Mouse (Mus musculus) cortical plate, adult 2 months (tissue): Measurements from ENCODE around the gene Selenof. TPM values are rescaled to one million over a fixed set of nuclear protein-coding genes. Genes with fewer than 3 reads are reported as not detected.

Source experiments
- H3K27ac ChIP-seq: fragments of 200-500 bp; 2 replicates; pipeline ENCODE4 v1.5.1; 2012; ENCODE audit warnings: low read length, control low read depth, inconsistent platforms; ENCODE audit not compliant: insufficient read depth
- H3K4me1 ChIP-seq: fragments of 200-500 bp; 2 replicates; pipeline ENCODE4 v1.6.1; 2011; ENCODE audit warnings: low read length; ENCODE audit not compliant: control insufficient read depth, insufficient read depth
- H3K4me3 ChIP-seq: fragments of 200-500 bp; 2 replicates; pipeline ENCODE4 v1.5.1; 2011; ENCODE audit warnings: mild to moderate bottlenecking, low read length, control low read depth; ENCODE audit not compliant: insufficient read depth
- CTCF ChIP-seq: fragments of 200-500 bp; IDR thresholded peaks from 2 replicates; pipeline ENCODE4 v1.5.1; 2011; ENCODE audit warnings: mild to moderate bottlenecking, control low read depth, low read length; ENCODE audit not compliant: insufficient read depth; ENCODE audit errors: extremely low read depth
- POLR2A ChIP-seq: fragments of 200-500 bp; IDR thresholded peaks from 2 replicates; pipeline ENCODE4 v1.6.1; 2011; ENCODE audit warnings: mild to moderate bottlenecking, low read length, control low read depth; ENCODE audit not compliant: insufficient read depth; ENCODE audit errors: extremely low read depth
- polyA plus RNA-seq: library from polyadenylated mRNA; depleted of rRNA; stranded (reverse); fragments of >200 nt; gene quantifications from 2 replicates; pipeline ENCODE4 v1.2.3, GENCODE M21; 2012

Selenof gene
- polyA plus RNA-seq, 1 experiment: 279 TPM

GRCm38 (mm10) chr3:144561511-144562250, 8.4 kb upstream of the Selenof start:
- Histone ChIP-seq H3K4me1 (peaks cover 2% of the 10 kb centered on the region; the same call in 1 of the 2 replicates), H3K27ac (no peak overlapping the region), H3K4me3 (no peak overlapping the region)
- no peak for TF ChIP-seq POLR2A
- TF ChIP-seq CTCF: no peak

- Histone ChIP-seq H3K27ac (no peak overlapping the region), H3K4me3 (no peak overlapping the region), H3K4me1 (peaks cover 2% of the 10 kb centered on the region)
- TF ChIP-seq POLR2A: no peak
- TF ChIP-seq CTCF: no peak
Measured at GRCm38 (mm10) chr3:144563916-144564315, 6.2 kb upstream of the Selenof start.

- Histone ChIP-seq H3K4me1 (peaks cover 2% of the 10 kb centered on the region), H3K4me3 (no peak overlapping the region), H3K27ac (no peak overlapping the region)
- TF ChIP-seq CTCF: no peak
- no peak for TF ChIP-seq POLR2A
Measured at GRCm38 (mm10) chr3:144565212-144565611, 4.9 kb upstream of the Selenof start.

GRCm38 (mm10) chr3:144568861-144569361, 1.2 kb upstream of the Selenof start:
- Histone ChIP-seq H3K27ac (0 out of 2 replicates have a peak overlapping the region, but pooled peaks have one; percentile 22), H3K4me1 (peaks cover 5% of the 10 kb centered on the region), H3K4me3 (peak overlapping the region; percentile 72)
- TF ChIP-seq POLR2A (no peak), CTCF (no peak)

GRCm38 (mm10) chr3:144569401-144569971, 618 bp upstream of the Selenof start:
- Histone ChIP-seq H3K27ac (peak overlapping the region; percentile 22; the same call in 1 of the 2 replicates), H3K4me3 (peak overlapping the region; percentile 72), H3K4me1 (peaks cover 5% of the 10 kb centered on the region)
- TF ChIP-seq CTCF: no peak
- no peak for TF ChIP-seq POLR2A

- peak overlapping the region; percentile 96 for H3K27ac ChIP-seq
- TF ChIP-seq POLR2A: no peak
- TF ChIP-seq CTCF: no peak
- peaks cover 5% of the 10 kb centered on the region for H3K4me1 ChIP-seq
- H3K4me3 ChIP-seq: peak overlapping the region; percentile 65
Measured at GRCm38 (mm10) chr3:144570816-144571487, 848 bp downstream of the Selenof start.

GRCm38 (mm10) chr3:144574256-144574655, 4.2 kb downstream of the Selenof start:
- Histone ChIP-seq H3K4me3 (no peak overlapping the region), H3K27ac (no peak overlapping the region), H3K4me1 (peaks cover 5% of the 10 kb centered on the region)
- no peak for TF ChIP-seq CTCF
- no peak for TF ChIP-seq POLR2A

- H3K4me3 ChIP-seq: no peak overlapping the region
- TF ChIP-seq POLR2A: no peak
- no peak for TF ChIP-seq CTCF
- no peak overlapping the region for H3K27ac ChIP-seq
- peaks cover 2% of the 10 kb centered on the region for H3K4me1 ChIP-seq
Measured at GRCm38 (mm10) chr3:144577366-144578340, 7.5 kb downstream of the Selenof start.

GRCm38 (mm10) chr3:144578921-144579320, 8.8 kb downstream of the Selenof start:
- TF ChIP-seq CTCF: no peak
- TF ChIP-seq POLR2A: no peak
- Histone ChIP-seq H3K4me3 (no peak overlapping the region), H3K4me1 (peaks cover 2% of the 10 kb centered on the region), H3K27ac (no peak overlapping the region)

- TF ChIP-seq POLR2A: no peak
- TF ChIP-seq CTCF: no peak
- no peak overlapping the region for H3K27ac ChIP-seq
- peaks cover 4% of the 10 kb centered on the region for H3K4me1 ChIP-seq
- no peak overlapping the region for H3K4me3 ChIP-seq
Measured at GRCm38 (mm10) chr3:144579796-144580195, 9.7 kb downstream of the Selenof start.
